Mouse (Mus musculus) small intestine, adult 2 months (tissue): ENCODE measurements around the gene Gm49387.

Experiments
- CTCF ChIP-seq: fragments of 200-500 bp; IDR thresholded peaks from 2 replicates; pipeline ENCODE4 v1.5.1; 2012; ENCODE audit warnings: low read depth, mild to moderate bottlenecking, control low read depth, inconsistent platforms, low read length, moderate library complexity, mixed read lengths; ENCODE audit not compliant: insufficient replicate concordance, insufficient read length; ENCODE audit errors: extremely low read depth
- POLR2A ChIP-seq: fragments of 200-500 bp; IDR thresholded peaks from 2 replicates; pipeline ENCODE4 v1.6.1; 2012; ENCODE audit warnings: low read depth, mild to moderate bottlenecking, control low read depth, inconsistent platforms, low read length, moderate library complexity

DNA sequence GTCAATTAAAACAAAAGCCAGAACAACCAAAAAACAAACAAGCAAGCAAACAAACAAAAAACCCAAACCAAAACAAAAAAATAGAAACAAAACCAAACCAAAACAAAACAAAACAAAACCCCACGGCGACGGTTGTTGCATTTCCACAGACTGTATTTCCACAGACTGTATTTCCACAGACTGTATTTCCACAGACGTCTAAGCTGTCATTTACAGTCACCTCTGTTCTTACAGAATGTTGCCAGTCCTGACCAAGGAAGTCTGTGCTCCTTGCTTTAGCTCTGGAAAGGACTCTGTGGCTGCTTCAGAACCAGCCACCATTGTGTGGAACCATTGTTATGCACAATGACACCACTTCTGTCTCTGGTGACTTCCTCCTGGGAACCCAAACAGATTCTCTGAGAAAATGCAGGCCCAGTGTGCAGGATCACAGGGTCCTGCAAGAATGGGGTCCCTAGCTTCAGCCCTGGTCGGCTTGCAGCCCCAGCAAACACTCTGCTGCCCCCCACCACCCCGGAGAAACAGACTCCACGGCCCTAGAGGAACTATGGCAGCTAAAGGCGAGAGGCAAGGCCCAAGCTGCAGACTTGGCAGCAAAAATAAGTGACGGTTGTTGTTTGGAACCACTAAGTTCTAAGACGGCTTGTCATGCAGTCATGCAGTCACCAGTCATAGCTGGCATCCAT, 31.1 kb upstream of the Gm49387 start:
- TF ChIP-seq CTCF: no peak
- no peak for TF ChIP-seq POLR2A
